Mouse (Mus musculus): Measurements from ENCODE around the gene Mab21l3. TPM values are rescaled to one million over a fixed set of nuclear protein-coding genes. Genes with fewer than 3 reads are reported as not detected.

The Mab21l3 gene
- polyA plus RNA-seq, 1 experiment from 2014 or later, result 1.00 TPM

- Histone ChIP-seq H3K4me2 (ENCODE audit: low read depth, low read length) (no peak overlapping the region), H3K9ac (replicated peaks; ENCODE audit: low read length) (no peak overlapping the region), H3K27me3 (ENCODE audit: control insufficient read depth, insufficient read depth, low read length) (no peaks in the 10 kb centered on the region), H3K9me3 (replicated peaks; ENCODE audit: control insufficient read depth, low read length) (no peaks in the 10 kb centered on the region), H3K36me3 (replicated peaks; ENCODE audit: control insufficient read depth, insufficient read depth, low read depth, low read length) (no peaks in the 10 kb centered on the region), H3K27ac (replicated peaks; ENCODE audit: low read depth, low read length) (no peak overlapping the region), H3K4me1 (ENCODE audit: control insufficient read depth, insufficient read depth, low read length) (no peaks in the 10 kb centered on the region), H3K4me3 (ENCODE audit: low read depth, low read length) (no peak overlapping the region)
- ATAC-seq (replicated peaks; ENCODE audit: insufficient number of reproducible peaks, low FRiP score, low TSS enrichment, low read depth), result peak; percentile 58
- no peak for DNase-seq (ENCODE audit: low spot score)
- 63% methylated on average over 2 of the region's 2 CpGs for WGBS
These were observed 65.0 kb downstream of the Mab21l3 start for GRCm38 (mm10) chr3:101783793-101784192.

GRCm38 (mm10) chr3:101780874-101781483, 67.8 kb downstream of the Mab21l3 start:
- no peak for DNase-seq (ENCODE audit: low spot score)
- no peak overlapping the region for H3K4me2 ChIP-seq (ENCODE audit: low read depth, low read length)
- no peaks in the 10 kb centered on the region for H3K27me3 ChIP-seq (ENCODE audit: control insufficient read depth, insufficient read depth, low read length)
- no peak overlapping the region for H3K27ac ChIP-seq (replicated peaks; ENCODE audit: low read depth, low read length)
- no peaks in the 10 kb centered on the region for H3K9me3 ChIP-seq (replicated peaks; ENCODE audit: control insufficient read depth, low read length)
- no peak overlapping the region for H3K9ac ChIP-seq (replicated peaks; ENCODE audit: low read length)
- no peak for ATAC-seq (replicated peaks; ENCODE audit: insufficient number of reproducible peaks, low FRiP score, low TSS enrichment, low read depth)
- WGBS, result 38% methylated on average over 6 of the region's 6 CpGs
- no peaks in the 10 kb centered on the region for H3K4me1 ChIP-seq (ENCODE audit: control insufficient read depth, insufficient read depth, low read length)
- H3K36me3 ChIP-seq (replicated peaks; ENCODE audit: control insufficient read depth, insufficient read depth, low read depth, low read length), result no peaks in the 10 kb centered on the region
- no peak overlapping the region for H3K4me3 ChIP-seq (ENCODE audit: low read depth, low read length)

GRCm38 (mm10) chr3:101778896-101779665, 69.7 kb downstream of the Mab21l3 start:
- H3K27me3 ChIP-seq (ENCODE audit: control insufficient read depth, insufficient read depth, low read length), result no peaks in the 10 kb centered on the region
- no peak overlapping the region for H3K27ac ChIP-seq (replicated peaks; ENCODE audit: low read depth, low read length)
- DNase-seq (ENCODE audit: low spot score), result peak; percentile 62
- no peaks in the 10 kb centered on the region for H3K4me1 ChIP-seq (ENCODE audit: control insufficient read depth, insufficient read depth, low read length)
- WGBS, result 53% methylated on average over 16 of the region's 16 CpGs
- H3K9ac ChIP-seq (replicated peaks; ENCODE audit: low read length), result no peak overlapping the region
- no peak for ATAC-seq (replicated peaks; ENCODE audit: insufficient number of reproducible peaks, low FRiP score, low TSS enrichment, low read depth)
- H3K4me2 ChIP-seq (ENCODE audit: low read depth, low read length), result no peak overlapping the region
- no peak overlapping the region for H3K4me3 ChIP-seq (ENCODE audit: low read depth, low read length)
- no peaks in the 10 kb centered on the region for H3K9me3 ChIP-seq (replicated peaks; ENCODE audit: control insufficient read depth, low read length)
- H3K36me3 ChIP-seq (replicated peaks; ENCODE audit: control insufficient read depth, insufficient read depth, low read depth, low read length), result no peaks in the 10 kb centered on the region

GRCm38 (mm10) chr3:101775732-101776131, 73.0 kb downstream of the Mab21l3 start:
- H3K9ac ChIP-seq (replicated peaks; ENCODE audit: low read length), result no peak overlapping the region
- no peak overlapping the region for H3K4me2 ChIP-seq (ENCODE audit: low read depth, low read length)
- no peaks in the 10 kb centered on the region for H3K9me3 ChIP-seq (replicated peaks; ENCODE audit: control insufficient read depth, low read length)
- no peaks in the 10 kb centered on the region for H3K27me3 ChIP-seq (ENCODE audit: control insufficient read depth, insufficient read depth, low read length)
- no peak overlapping the region for H3K4me3 ChIP-seq (ENCODE audit: low read depth, low read length)
- ATAC-seq (replicated peaks; ENCODE audit: insufficient number of reproducible peaks, low FRiP score, low TSS enrichment, low read depth) (no peak), DNase-seq (ENCODE audit: low spot score) (no peak)
- H3K4me1 ChIP-seq (ENCODE audit: control insufficient read depth, insufficient read depth, low read length), result no peaks in the 10 kb centered on the region
- no peak overlapping the region for H3K27ac ChIP-seq (replicated peaks; ENCODE audit: low read depth, low read length)
- no peaks in the 10 kb centered on the region for H3K36me3 ChIP-seq (replicated peaks; ENCODE audit: control insufficient read depth, insufficient read depth, low read depth, low read length)
- 90% methylated on average over 8 of the region's 8 CpGs for WGBS

DNA sequence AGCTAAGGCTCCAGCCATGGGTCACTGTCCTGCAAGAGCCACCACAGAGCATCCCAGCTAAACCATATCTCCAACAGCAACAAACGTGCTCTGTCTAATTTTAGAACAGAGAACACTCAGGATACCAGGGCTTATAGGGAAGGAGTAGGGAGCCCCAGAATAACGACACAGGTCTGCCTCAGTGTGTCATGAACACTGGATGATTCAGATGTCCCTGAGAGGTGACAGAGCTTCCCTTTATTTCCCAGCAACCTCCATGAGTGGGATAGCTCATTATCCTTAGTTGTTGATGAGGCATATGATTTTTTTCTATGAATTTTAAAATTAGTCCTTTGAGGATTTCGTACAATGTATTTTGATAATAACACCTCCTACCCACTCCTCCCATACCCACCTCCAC, 78.2 kb downstream of the Mab21l3 start:
- 82% methylated on average over 3 of the region's 3 CpGs for WGBS
- Histone ChIP-seq H3K27ac (replicated peaks; ENCODE audit: low read depth, low read length) (no peak overlapping the region), H3K27me3 (ENCODE audit: control insufficient read depth, insufficient read depth, low read length) (no peaks in the 10 kb centered on the region), H3K4me2 (ENCODE audit: low read depth, low read length) (no peak overlapping the region), H3K9me3 (replicated peaks; ENCODE audit: control insufficient read depth, low read length) (no peaks in the 10 kb centered on the region), H3K9ac (replicated peaks; ENCODE audit: low read length) (no peak overlapping the region), H3K4me1 (ENCODE audit: control insufficient read depth, insufficient read depth, low read length) (no peaks in the 10 kb centered on the region), H3K4me3 (ENCODE audit: low read depth, low read length) (no peak overlapping the region), H3K36me3 (replicated peaks; ENCODE audit: control insufficient read depth, insufficient read depth, low read depth, low read length) (no peaks in the 10 kb centered on the region)
- no peak for ATAC-seq (replicated peaks; ENCODE audit: insufficient number of reproducible peaks, low FRiP score, low TSS enrichment, low read depth)
- DNase-seq (ENCODE audit: low spot score), result no peak

- Histone ChIP-seq H3K4me1 (ENCODE audit: control insufficient read depth, insufficient read depth, low read length) (no peaks in the 10 kb centered on the region), H3K9me3 (replicated peaks; ENCODE audit: control insufficient read depth, low read length) (no peaks in the 10 kb centered on the region), H3K4me3 (ENCODE audit: low read depth, low read length) (no peak overlapping the region), H3K36me3 (replicated peaks; ENCODE audit: control insufficient read depth, insufficient read depth, low read depth, low read length) (no peaks in the 10 kb centered on the region), H3K9ac (replicated peaks; ENCODE audit: low read length) (no peak overlapping the region), H3K4me2 (ENCODE audit: low read depth, low read length) (no peak overlapping the region), H3K27ac (replicated peaks; ENCODE audit: low read depth, low read length) (no peak overlapping the region), H3K27me3 (ENCODE audit: control insufficient read depth, insufficient read depth, low read length) (no peaks in the 10 kb centered on the region)
- DNase-seq (ENCODE audit: low spot score) (no peak), ATAC-seq (replicated peaks; ENCODE audit: insufficient number of reproducible peaks, low FRiP score, low TSS enrichment, low read depth) (no peak)
These were observed 85.2 kb downstream of the Mab21l3 start for GRCm38 (mm10) chr3:101763566-101763965.

Other genes starting within 250 kb of the Mab21l3 start
- gene Atp1a1, start 244.3 kb downstream of the Mab21l3 start, polyA plus RNA-seq (2014; fragmentation: Nextera tagmentation; extraction: Ambion mirVana), result 87.9 and 89.5 TPM in 2 replicates
- gene Slc22a15, start 75.5 kb upstream of the Mab21l3 start, polyA plus RNA-seq (2014; fragmentation: Nextera tagmentation; extraction: Ambion mirVana), result 4.0 and 5.3 TPM in 2 replicates
- gene Nhlh2, start 161.1 kb upstream of the Mab21l3 start, polyA plus RNA-seq (2014; fragmentation: Nextera tagmentation; extraction: Ambion mirVana), result 21.6 and 31.0 TPM in 2 replicates
- gene Casq2, start 237.5 kb upstream of the Mab21l3 start, polyA plus RNA-seq (2014; fragmentation: Nextera tagmentation; extraction: Ambion mirVana), result 0.99 and 2.3 TPM in 2 replicates

Measured in embryonic facial prominence, embryonic 11.5 days (tissue).